Mouse (Mus musculus): ENCODE data around the gene AU022252. TPM values are rescaled to one million over a fixed set of nuclear protein-coding genes. Genes with fewer than 3 reads are reported as not detected.

Gene AU022252
- polyA plus RNA-seq, 1 experiment from 2014 or later: 40.5 TPM

DNA sequence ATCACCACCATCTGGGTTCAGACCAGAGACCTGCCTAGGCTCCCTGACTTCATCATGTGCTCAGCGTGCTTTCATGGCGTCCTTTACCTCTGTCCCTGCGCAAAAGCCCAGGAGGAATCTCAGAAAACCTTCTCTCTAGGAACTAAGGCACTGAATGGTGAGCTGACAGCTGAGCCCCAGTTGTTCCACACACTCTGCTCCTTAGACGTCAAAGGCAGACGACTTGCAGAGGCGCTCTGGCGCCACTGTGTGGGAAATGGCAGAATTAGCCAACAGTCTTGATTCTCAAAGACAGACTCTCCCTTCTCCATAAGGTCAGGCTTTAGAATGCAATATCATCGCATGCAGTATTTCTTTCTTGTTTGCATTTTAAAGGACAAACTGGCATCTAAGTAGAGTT lies 27.8 kb downstream of the AU022252 start:
- Histone ChIP-seq H3K4me2 (ENCODE audit: low read depth) (no peak overlapping the region), H3K4me1 (ENCODE audit: control insufficient read depth, insufficient read depth, low read length) (no peaks in the 10 kb centered on the region), H3K9me3 (ENCODE audit: control insufficient read depth, low read length) (no peaks in the 10 kb centered on the region), H3K36me3 (ENCODE audit: control insufficient read depth, insufficient read depth, low read length) (no peaks in the 10 kb centered on the region; the same call in 1 of the 2 replicates), H3K27ac (ENCODE audit: low read depth, low read length) (no peak overlapping the region), H3K9ac (ENCODE audit: low read length) (no peak overlapping the region), H3K27me3 (ENCODE audit: control insufficient read depth, insufficient read depth, low read length) (no peaks in the 10 kb centered on the region), H3K4me3 (ENCODE audit: low read depth, low read length) (no peak overlapping the region)
- 21% methylated on average over 8 of the region's 8 CpGs for WGBS
- ATAC-seq (ENCODE audit: insufficient read depth, low FRiP score, low TSS enrichment) (no peak), DNase-seq (ENCODE audit: low spot score) (peak; percentile 78)

DNA sequence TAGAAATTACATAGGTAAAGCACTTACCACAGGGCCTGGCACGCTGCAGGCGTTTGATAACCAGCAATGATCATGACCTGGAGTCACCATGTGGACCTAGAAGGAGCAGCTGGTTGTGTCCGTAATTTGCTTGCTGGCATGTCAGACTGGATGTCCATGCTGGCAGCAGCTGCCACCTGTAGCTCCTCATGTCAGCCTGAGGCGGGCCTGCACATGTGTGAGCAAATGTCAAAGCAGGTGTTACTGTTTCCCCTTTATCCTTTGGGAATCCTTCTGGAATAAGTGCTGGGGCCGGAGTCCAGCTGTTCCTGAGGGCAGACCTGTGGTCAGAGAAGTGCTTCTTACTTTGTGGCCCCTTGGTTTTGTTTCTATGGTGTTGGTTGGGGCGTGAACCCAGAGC lies 34.4 kb downstream of the AU022252 start:
- no peak for DNase-seq (ENCODE audit: low spot score)
- Histone ChIP-seq H3K9ac (ENCODE audit: low read length) (no peak overlapping the region), H3K4me2 (ENCODE audit: low read depth) (no peak overlapping the region), H3K36me3 (ENCODE audit: control insufficient read depth, insufficient read depth, low read length) (no peaks in the 10 kb centered on the region; the same call in 1 of the 2 replicates), H3K4me1 (ENCODE audit: control insufficient read depth, insufficient read depth, low read length) (peaks cover 8% of the 10 kb centered on the region; the same call in 1 of the 2 replicates), H3K4me3 (ENCODE audit: low read depth, low read length) (no peak overlapping the region), H3K9me3 (ENCODE audit: control insufficient read depth, low read length) (no peaks in the 10 kb centered on the region), H3K27ac (ENCODE audit: low read depth, low read length) (no peak overlapping the region), H3K27me3 (ENCODE audit: control insufficient read depth, insufficient read depth, low read length) (no peaks in the 10 kb centered on the region)
- ATAC-seq (ENCODE audit: insufficient read depth, low FRiP score, low TSS enrichment): no peak
- 85% methylated on average over 6 of the region's 6 CpGs for WGBS

DNA sequence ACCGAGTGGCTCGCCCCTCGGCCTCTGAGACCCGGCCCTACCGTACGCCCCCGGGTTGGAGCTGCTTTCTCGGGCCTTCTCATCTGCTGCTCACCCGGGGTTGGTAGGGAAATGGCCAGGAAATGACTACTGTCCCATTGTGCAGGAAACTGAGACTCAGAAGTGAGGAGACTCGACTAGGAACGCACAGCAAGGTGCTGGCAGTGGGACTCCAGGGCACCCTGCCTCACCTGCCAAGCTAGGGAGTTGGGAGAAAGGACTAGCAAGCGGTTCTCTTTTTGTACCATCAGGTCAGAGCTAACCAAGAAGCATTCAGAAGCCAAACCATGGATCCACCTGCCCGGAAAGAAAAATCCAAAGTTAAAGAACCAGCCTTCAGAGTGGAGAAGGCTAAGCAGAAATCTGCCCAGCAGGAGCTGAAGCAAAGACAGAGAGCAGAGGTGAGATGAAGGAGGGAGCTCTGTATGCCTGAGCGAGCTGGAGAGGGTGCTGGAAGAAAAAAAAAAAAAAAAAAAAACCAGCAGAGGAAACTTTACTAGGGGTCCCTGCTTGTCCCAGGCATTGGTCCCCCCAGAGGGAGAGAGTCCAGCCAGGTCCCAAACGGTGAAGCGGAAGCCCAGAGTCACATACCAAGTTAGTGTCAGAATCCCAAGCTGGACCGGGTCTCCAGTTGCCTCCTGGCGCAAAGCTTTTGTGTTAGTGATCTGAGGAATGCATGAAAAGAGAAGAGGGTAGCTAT lies 36.8 kb downstream of the AU022252 start:
- WGBS: 11% methylated on average over 18 of the region's 18 CpGs
- peak overlapping the region; percentile 79 for H3K4me2 ChIP-seq (ENCODE audit: low read depth)
- DNase-seq (ENCODE audit: low spot score) (no peak), ATAC-seq (ENCODE audit: insufficient read depth, low FRiP score, low TSS enrichment) (no peak; the same call in 1 of the 2 replicates)
- H3K36me3 ChIP-seq (ENCODE audit: control insufficient read depth, insufficient read depth, low read length): no peaks in the 10 kb centered on the region
- H3K27me3 ChIP-seq (ENCODE audit: control insufficient read depth, insufficient read depth, low read length): no peaks in the 10 kb centered on the region
- H3K4me1 ChIP-seq (ENCODE audit: control insufficient read depth, insufficient read depth, low read length): peaks cover 8% of the 10 kb centered on the region; the same call in 1 of the 2 replicates
- 0 out of 2 replicates have a peak overlapping the region, but pooled peaks have one; percentile 49 for H3K27ac ChIP-seq (ENCODE audit: low read depth, low read length)
- peak overlapping the region; percentile 76 for H3K9ac ChIP-seq (ENCODE audit: low read length)
- no peaks in the 10 kb centered on the region for H3K9me3 ChIP-seq (ENCODE audit: control insufficient read depth, low read length)
- peak overlapping the region; percentile 66 for H3K4me3 ChIP-seq (ENCODE audit: low read depth, low read length)

DNA sequence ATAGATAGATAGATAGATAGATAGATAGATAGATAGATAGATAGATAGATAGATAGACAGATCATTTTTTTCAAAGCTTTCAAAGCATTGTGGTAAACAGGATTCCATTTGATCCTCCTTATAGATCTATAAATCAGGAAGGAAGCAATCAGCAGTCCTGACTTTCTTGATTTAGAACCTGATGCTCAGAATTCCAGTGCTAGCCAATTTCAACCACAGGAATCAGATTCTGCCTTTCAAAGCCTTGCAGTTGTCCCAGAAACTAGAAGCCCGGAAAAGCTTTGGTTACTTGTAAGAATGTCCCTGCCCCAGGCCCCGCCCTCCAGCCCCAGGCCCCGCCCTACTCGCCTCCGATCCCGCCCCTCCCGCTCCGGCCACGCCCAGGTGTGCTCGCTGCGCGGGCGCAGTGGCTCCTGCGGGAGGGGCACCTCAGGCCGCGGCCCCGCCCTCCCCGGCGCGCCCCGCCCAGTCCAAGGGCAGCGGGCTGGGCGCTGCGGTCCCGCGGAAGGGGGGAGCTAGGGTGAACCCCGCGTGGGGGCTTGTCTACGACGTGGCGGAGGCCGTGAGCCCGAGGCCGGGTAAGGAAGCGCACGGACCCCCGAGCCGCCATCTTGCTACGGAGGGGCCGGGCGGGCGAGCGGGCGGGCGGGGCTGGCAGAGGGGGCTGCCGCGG lies 37.5 kb downstream of the AU022252 start, which contains the start of gene Svbp:
Gene Svbp, plus strand, starts transcription at position 398 of the 673 bp plus-strand sequence.
- H3K4me3 ChIP-seq (ENCODE audit: low read depth, low read length): peak within 1 kb of the TSS; percentile 66
- 0 out of 2 replicates have a peak within 1 kb of the TSS, but pooled peaks have one; percentile 49 for H3K27ac ChIP-seq (ENCODE audit: low read depth, low read length)
- under 1% methylated on average over 46 of the region's 47 CpGs for WGBS
- no peaks in the 10 kb centered on the region for H3K9me3 ChIP-seq (ENCODE audit: control insufficient read depth, low read length)
- peak within 1 kb of the TSS; percentile 76 for H3K9ac ChIP-seq (ENCODE audit: low read length)
- peak within 1 kb of the TSS; percentile 79 for H3K4me2 ChIP-seq (ENCODE audit: low read depth)
- H3K27me3 ChIP-seq (ENCODE audit: control insufficient read depth, insufficient read depth, low read length): no peaks in the 10 kb centered on the region
- DNase-seq (ENCODE audit: low spot score): peak; percentile 92
- peaks cover 8% of the 10 kb centered on the region; the same call in 1 of the 2 replicates for H3K4me1 ChIP-seq (ENCODE audit: control insufficient read depth, insufficient read depth, low read length)
- no peaks in the 10 kb centered on the region for H3K36me3 ChIP-seq (ENCODE audit: control insufficient read depth, insufficient read depth, low read length)
- peak; percentile 90 for ATAC-seq (ENCODE audit: insufficient read depth, low FRiP score, low TSS enrichment)

DNA sequence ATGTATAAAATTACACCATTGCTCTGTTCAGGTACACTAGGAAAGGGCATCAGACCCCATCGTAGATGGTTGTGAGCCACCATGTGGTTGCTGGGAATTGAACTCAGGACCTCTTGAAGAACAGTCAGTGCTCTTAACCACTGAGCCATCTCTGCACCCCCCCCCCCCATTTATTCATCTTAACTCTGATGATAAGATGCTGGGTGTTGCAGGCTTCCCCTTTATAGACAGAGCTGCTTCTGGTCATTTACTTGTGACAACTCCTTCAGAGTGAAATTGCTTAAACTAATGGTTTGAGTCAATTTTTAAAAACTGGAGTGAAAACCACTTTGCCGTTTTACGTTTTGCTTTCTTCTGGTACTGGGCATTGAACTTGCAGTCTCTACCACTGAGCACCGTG lies 39.8 kb downstream of the AU022252 start:
- no peak overlapping the region for H3K27ac ChIP-seq (ENCODE audit: low read depth, low read length)
- H3K9ac ChIP-seq (ENCODE audit: low read length): no peak overlapping the region
- DNase-seq (ENCODE audit: low spot score): no peak
- H3K27me3 ChIP-seq (ENCODE audit: control insufficient read depth, insufficient read depth, low read length): no peaks in the 10 kb centered on the region
- no peaks in the 10 kb centered on the region for H3K9me3 ChIP-seq (ENCODE audit: control insufficient read depth, low read length)
- H3K4me1 ChIP-seq (ENCODE audit: control insufficient read depth, insufficient read depth, low read length): peaks cover 8% of the 10 kb centered on the region; the same call in 1 of the 2 replicates
- H3K4me2 ChIP-seq (ENCODE audit: low read depth): no peak overlapping the region
- no peaks in the 10 kb centered on the region for H3K36me3 ChIP-seq (ENCODE audit: control insufficient read depth, insufficient read depth, low read length)
- ATAC-seq (ENCODE audit: insufficient read depth, low FRiP score, low TSS enrichment): no peak
- whole genome bisulfite sequencing: 90% methylated on average over 4 of the region's 4 CpGs
- no peak overlapping the region for H3K4me3 ChIP-seq (ENCODE audit: low read depth, low read length)

DNA sequence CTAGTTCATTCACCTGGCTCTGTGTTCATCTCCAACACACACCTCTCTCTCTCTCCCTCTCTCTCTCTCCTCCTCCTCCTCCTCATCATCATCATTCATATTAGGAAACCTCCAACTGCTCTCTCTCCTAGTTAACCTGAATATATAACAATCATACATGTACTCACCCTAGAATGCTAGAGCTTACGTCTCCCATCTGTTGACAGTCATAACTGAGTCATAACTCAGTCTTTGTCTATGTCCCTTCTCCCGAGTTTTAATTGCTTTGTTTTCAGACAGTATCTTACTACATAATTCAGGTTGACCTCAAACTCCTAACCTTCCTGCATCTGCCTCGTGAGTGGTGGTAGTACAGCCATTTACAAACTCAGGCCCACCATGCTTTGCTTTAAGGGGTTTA lies 41.2 kb downstream of the AU022252 start:
- H3K4me2 ChIP-seq (ENCODE audit: low read depth): no peak overlapping the region
- no peaks in the 10 kb centered on the region for H3K27me3 ChIP-seq (ENCODE audit: control insufficient read depth, insufficient read depth, low read length)
- no peak overlapping the region for H3K4me3 ChIP-seq (ENCODE audit: low read depth, low read length)
- ATAC-seq (ENCODE audit: insufficient read depth, low FRiP score, low TSS enrichment) (no peak), DNase-seq (ENCODE audit: low spot score) (no peak)
- H3K9ac ChIP-seq (ENCODE audit: low read length): no peak overlapping the region
- 75% methylated on average over 3 of the region's 3 CpGs for WGBS
- no peaks in the 10 kb centered on the region for H3K36me3 ChIP-seq (ENCODE audit: control insufficient read depth, insufficient read depth, low read length)
- no peaks in the 10 kb centered on the region for H3K9me3 ChIP-seq (ENCODE audit: control insufficient read depth, low read length)
- H3K27ac ChIP-seq (ENCODE audit: low read depth, low read length): no peak overlapping the region
- peaks cover 3% of the 10 kb centered on the region; the same call in 1 of the 2 replicates for H3K4me1 ChIP-seq (ENCODE audit: control insufficient read depth, insufficient read depth, low read length)

DNA sequence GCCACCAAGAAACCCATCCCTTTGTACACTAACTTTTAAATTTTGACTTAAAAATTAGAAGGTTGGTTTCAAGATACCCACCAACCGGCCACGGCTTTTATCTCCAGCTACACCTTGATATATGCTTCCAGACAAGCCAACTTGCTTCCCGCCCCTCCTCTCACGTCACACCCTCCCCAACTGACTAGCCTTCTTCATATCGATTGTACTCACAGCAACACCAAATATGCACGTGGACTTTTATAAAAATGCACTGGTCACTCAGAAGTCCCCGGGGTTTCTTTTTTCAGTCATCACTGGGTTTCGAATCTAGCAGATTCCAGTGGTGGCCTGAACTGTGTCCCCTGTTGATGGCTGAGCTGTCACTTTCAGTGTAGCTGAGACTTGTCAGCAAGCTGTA lies 41.9 kb downstream of the AU022252 start:
- no peak overlapping the region for H3K27ac ChIP-seq (ENCODE audit: low read depth, low read length)
- H3K27me3 ChIP-seq (ENCODE audit: control insufficient read depth, insufficient read depth, low read length): no peaks in the 10 kb centered on the region
- no peak overlapping the region for H3K9ac ChIP-seq (ENCODE audit: low read length)
- H3K9me3 ChIP-seq (ENCODE audit: control insufficient read depth, low read length): no peaks in the 10 kb centered on the region
- no peak overlapping the region for H3K4me3 ChIP-seq (ENCODE audit: low read depth, low read length)
- H3K4me1 ChIP-seq (ENCODE audit: control insufficient read depth, insufficient read depth, low read length): no peaks in the 10 kb centered on the region
- ATAC-seq (ENCODE audit: insufficient read depth, low FRiP score, low TSS enrichment) (no peak), DNase-seq (ENCODE audit: low spot score) (no peak)
- no peaks in the 10 kb centered on the region for H3K36me3 ChIP-seq (ENCODE audit: control insufficient read depth, insufficient read depth, low read length)
- no peak overlapping the region for H3K4me2 ChIP-seq (ENCODE audit: low read depth)
- 84% methylated on average over 8 of the region's 8 CpGs for WGBS

DNA sequence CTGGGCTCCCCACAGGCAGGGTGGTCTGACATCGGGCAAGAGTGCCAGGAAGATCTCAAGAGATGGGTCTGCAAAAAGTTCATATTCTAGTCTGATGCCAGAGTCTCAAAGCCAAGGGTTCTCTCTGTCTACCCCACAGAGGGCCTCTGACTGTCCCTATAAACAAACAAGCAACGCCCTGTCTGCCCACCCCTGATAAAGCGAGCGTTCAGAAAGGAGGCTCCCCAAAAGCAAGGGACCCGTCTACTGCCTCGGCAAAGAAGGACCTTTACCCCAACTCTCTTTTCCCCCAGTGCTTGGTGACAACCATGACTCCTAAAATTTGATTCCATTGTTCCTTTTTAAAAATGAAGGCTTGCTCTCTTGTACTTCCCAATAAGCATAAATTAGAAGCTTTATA lies 42.6 kb downstream of the AU022252 start, which contains the start of gene Ermap:
Gene Ermap, minus strand, starts transcription at position 148 of the 400 bp plus-strand sequence.
- no peak within 1 kb of the TSS for H3K4me2 ChIP-seq (ENCODE audit: low read depth)
- no peak within 1 kb of the TSS for H3K27ac ChIP-seq (ENCODE audit: low read depth, low read length)

More for the DNA sequence above, 42.6 kb downstream of the AU022252 start, which contains the start of gene Ermap:
- H3K4me3 ChIP-seq (ENCODE audit: low read depth, low read length): no peak within 1 kb of the TSS
- DNase-seq (ENCODE audit: low spot score): no peak
- no peaks in the 10 kb centered on the region for H3K9me3 ChIP-seq (ENCODE audit: control insufficient read depth, low read length)
- H3K27me3 ChIP-seq (ENCODE audit: control insufficient read depth, insufficient read depth, low read length): no peaks in the 10 kb centered on the region
- H3K4me1 ChIP-seq (ENCODE audit: control insufficient read depth, insufficient read depth, low read length): no peaks in the 10 kb centered on the region
- no peak within 1 kb of the TSS for H3K9ac ChIP-seq (ENCODE audit: low read length)
- no peaks in the 10 kb centered on the region for H3K36me3 ChIP-seq (ENCODE audit: control insufficient read depth, insufficient read depth, low read length)
- ATAC-seq (ENCODE audit: insufficient read depth, low FRiP score, low TSS enrichment): no peak
- 66% methylated on average over 6 of the region's 6 CpGs for WGBS
